Mouse (Mus musculus) olfactory bulb, adult 2 months (tissue): Measurements from ENCODE around the gene Abl1.

Experiments used
- CTCF ChIP-seq: fragments of 200-500 bp; IDR thresholded peaks from 2 replicates; pipeline ENCODE4 v1.5.1; 2012; ENCODE audit warnings: low read depth, mild to moderate bottlenecking, low read length, moderate library complexity; ENCODE audit not compliant: insufficient read depth
- POLR2A ChIP-seq: fragments of 200-500 bp; IDR thresholded peaks from 2 replicates; pipeline ENCODE4 v1.6.1; 2012; ENCODE audit warnings: mild to moderate bottlenecking, low read depth, low read length, moderate library complexity; ENCODE audit not compliant: insufficient read depth

DNA sequence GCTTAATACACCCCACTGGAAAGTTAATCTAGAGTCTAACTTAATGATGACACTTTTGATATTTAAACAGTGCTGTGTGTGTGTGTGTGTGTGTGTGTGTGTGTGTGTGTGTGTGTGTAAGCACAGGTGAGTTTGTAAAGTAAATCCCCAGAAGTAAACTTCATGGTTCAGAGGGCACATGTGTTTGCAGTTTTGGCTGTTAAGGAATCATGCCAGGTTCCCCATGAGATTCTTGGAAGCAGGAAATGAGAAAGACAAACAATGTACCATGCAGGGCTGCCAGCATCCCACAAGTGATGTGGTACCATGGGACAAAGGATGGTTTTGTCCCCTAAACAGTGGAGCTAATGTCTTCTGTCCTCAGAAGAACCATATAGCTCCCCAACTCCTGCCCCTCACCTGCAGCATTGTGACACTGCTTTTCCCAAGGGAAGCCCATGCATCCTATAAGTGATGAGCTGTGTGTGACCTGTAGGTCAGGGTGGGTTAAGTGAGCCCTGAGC is 57.6 kb downstream of the Abl1 start:
- TF ChIP-seq CTCF (no peak), POLR2A (no peak)
